Mouse (Mus musculus) neural tube, embryonic 14.5 days (tissue): ENCODE measurements around the gene Pcnt. TPM values are rescaled to one million over a fixed set of nuclear protein-coding genes. Genes with fewer than 3 reads are reported as not detected.

Experiments
- ATAC-seq: fragments of 200-750 bp; cut with Nextera tagmentation; 2 replicates; pipeline ENCODE4 v1.8.0; 2017; ENCODE audit warnings: low read depth, mild to moderate bottlenecking, moderate TSS enrichment, moderate library complexity
- H3K27ac ChIP-seq: fragments of 300-500 bp; sonication (generic); 2 replicates; pipeline ENCODE4 v1.5.1; 2014; ENCODE audit warnings: low read depth, mild to moderate bottlenecking, control low read depth, low read length, moderate library complexity, mixed read lengths
- H3K27me3 ChIP-seq: fragments of 300-500 bp; sonication (generic); 2 replicates; pipeline ENCODE4 v1.6.1; 2014; ENCODE audit warnings: low read length; ENCODE audit not compliant: control insufficient read depth, insufficient read depth
- H3K36me3 ChIP-seq: fragments of 300-500 bp; sonication (generic); 2 replicates; pipeline ENCODE4 v1.6.1; 2014; ENCODE audit warnings: low read length, mixed read lengths; ENCODE audit not compliant: control insufficient read depth, insufficient read depth
- H3K4me1 ChIP-seq: fragments of 300-500 bp; sonication (generic); 2 replicates; pipeline ENCODE4 v1.6.1; 2014; ENCODE audit warnings: low read length; ENCODE audit not compliant: control insufficient read depth, insufficient read depth
- H3K4me2 ChIP-seq: fragments of 300-500 bp; sonication (generic); 2 replicates; pipeline ENCODE4 v1.6.1; 2014; ENCODE audit warnings: mild to moderate bottlenecking, low read depth, low read length, control low read depth
- H3K4me3 ChIP-seq: fragments of 300-500 bp; sonication (generic); 2 replicates; pipeline ENCODE4 v1.5.1; 2014; ENCODE audit warnings: low read depth, low read length, control low read depth, mixed read lengths
- H3K9ac ChIP-seq: fragments of 300-500 bp; sonication (generic); replicated peaks from 2 replicates; pipeline ENCODE4 v1.6.1; 2014; ENCODE audit warnings: low read depth, mild to moderate bottlenecking, control low read depth, low read length, mixed read lengths
- H3K9me3 ChIP-seq: fragments of 300-500 bp; sonication (generic); 2 replicates; pipeline ENCODE4 v1.6.1; 2016; ENCODE audit warnings: low read length; ENCODE audit not compliant: control insufficient read depth
- WGBS: fragments of 180-500 bp; shearing (Covaris S2); extraction: QIAGEN DNeasy Blood & Tissue Kit; methylation state at CpG from one replicate; pipeline ENCODE4 v1.1.7; 2014; 5-methylcytosine and 5-hydroxymethylcytosine counted together
- polyA plus RNA-seq: library from polyadenylated mRNA; unstranded; fragments of >200 nt; fragmentation: Nextera tagmentation; extraction: Ambion mirVana; gene quantifications from 2 replicates; pipeline ENCODE4 v1.2.1, GENCODE M21; 2014

The Pcnt gene
- polyA plus RNA-seq, 1 experiment from 2014 or later: 6.9 TPM

DNA sequence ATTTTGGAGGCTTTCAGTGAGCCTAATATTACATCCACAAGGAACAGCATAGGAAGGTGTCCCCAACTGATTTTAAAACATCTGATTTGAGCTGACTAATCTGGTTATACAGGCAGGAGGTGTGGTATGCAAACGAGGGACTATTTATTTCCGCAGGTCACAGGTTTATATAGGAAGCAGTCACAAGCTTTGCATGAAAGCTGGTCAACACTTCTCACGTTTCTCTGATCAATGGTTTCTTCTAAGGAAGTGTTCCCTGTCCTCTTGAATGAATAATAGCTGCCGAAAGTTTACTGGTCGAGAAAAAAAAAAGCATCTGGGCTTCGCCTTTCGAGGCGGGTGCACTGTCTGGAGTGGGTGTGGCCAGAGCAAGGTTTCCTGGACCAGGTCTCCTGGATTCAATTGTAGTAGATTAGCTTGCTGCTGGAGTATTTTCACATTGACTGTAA is 96.5 kb downstream of the Pcnt start:
- Histone ChIP-seq H3K9ac (no peak overlapping the region), H3K27ac (no peak overlapping the region), H3K4me2 (peak overlapping the region; percentile 58), H3K4me1 (peaks cover 22% of the 10 kb centered on the region; the same call in 1 of the 2 replicates), H3K36me3 (peaks cover 3% of the 10 kb centered on the region; the same call in 1 of the 2 replicates), H3K4me3 (peak overlapping the region; percentile 97), H3K9me3 (no peaks in the 10 kb centered on the region), H3K27me3 (no peaks in the 10 kb centered on the region)
- ATAC-seq: no peak
- 24% methylated on average over 8 of the region's 8 CpGs for WGBS

DNA sequence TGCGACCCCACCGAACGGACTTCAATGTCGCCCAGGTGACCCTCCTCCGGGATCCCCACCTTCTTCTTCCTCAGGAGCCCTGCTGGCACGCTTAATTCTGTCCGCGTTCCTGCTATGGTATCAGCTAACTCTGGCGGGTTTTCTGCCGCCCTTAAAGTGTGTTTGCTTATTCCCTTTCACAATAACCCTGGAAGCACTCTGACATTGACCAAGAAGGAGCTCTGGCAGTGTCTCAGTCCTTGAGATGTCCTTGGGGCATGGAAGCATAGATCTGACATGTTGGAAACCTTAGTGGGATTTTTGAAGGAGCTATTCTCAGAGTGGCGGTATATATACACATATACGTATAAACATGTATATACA is 97.1 kb downstream of the Pcnt start:
- Histone ChIP-seq H3K27me3 (no peaks in the 10 kb centered on the region), H3K9me3 (no peaks in the 10 kb centered on the region), H3K4me3 (peak overlapping the region; percentile 97), H3K27ac (peak overlapping the region; percentile 8; the same call in 1 of the 2 replicates), H3K9ac (peak overlapping the region; percentile 93), H3K36me3 (no peaks in the 10 kb centered on the region), H3K4me1 (peaks cover 22% of the 10 kb centered on the region; the same call in 1 of the 2 replicates), H3K4me2 (peak overlapping the region; percentile 58)
- WGBS: 5% methylated on average over 12 of the region's 12 CpGs
- no peak for ATAC-seq

DNA sequence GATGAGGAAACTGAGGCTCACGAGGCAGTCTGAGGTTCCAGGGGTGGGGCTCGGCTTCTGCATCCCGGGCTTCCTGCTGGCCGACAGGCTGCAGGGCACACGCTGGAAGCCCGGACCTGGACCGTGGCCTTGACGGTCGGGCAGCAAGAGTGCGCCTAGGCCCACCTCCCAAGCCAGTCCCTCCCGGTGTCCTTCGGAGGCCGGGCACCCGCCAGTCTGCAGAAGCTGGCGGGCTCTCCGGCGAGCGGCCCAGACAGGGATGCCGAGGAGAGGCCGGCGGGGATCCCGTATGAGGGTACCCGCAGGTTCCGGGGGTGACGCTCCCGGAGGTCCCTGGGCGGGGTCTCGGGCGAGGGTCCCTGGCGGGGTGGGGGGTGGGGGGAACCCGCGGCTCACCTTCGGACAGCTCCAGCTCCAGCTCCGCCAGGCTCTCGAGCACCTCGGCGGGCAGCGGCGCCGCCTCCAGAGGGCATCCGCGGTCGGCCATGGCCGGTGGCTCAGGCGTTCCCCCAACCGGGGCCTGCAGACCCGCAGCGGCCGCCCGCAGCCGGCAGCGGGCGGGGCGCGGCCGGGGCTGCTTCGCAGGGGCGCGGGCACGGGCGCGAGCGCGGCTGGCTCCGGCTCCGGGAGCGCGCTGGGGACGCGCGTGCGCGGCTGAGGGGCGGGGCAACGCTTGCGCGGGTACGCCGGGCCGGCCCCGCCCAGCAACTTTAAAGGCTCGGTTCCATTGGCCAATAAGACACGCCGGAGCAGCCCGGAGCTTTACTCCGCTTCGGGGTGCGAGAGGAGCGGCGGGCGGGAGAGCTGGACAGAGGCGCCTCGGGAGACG is 97.7 kb downstream of the Pcnt start, which contains the start of gene Dip2a:
Gene Dip2a (minus strand): TSS at position 581 of the 829 bp plus-strand sequence.
- Histone ChIP-seq H3K27me3 (no peaks in the 10 kb centered on the region), H3K9ac (peak within 1 kb of the TSS; percentile 93), H3K36me3 (no peaks in the 10 kb centered on the region), H3K4me2 (peak within 1 kb of the TSS; percentile 58), H3K9me3 (no peaks in the 10 kb centered on the region), H3K4me3 (peak within 1 kb of the TSS; percentile 97), H3K4me1 (peaks cover 22% of the 10 kb centered on the region; the same call in 1 of the 2 replicates), H3K27ac (peak within 1 kb of the TSS; percentile 91)
- under 1% methylated on average over 65 of the region's 94 CpGs for WGBS
- peak; percentile 95 for ATAC-seq

- Histone ChIP-seq H3K4me2 (no peak overlapping the region), H3K9me3 (no peaks in the 10 kb centered on the region), H3K27ac (no peak overlapping the region), H3K27me3 (no peaks in the 10 kb centered on the region), H3K36me3 (no peaks in the 10 kb centered on the region), H3K9ac (no peak overlapping the region), H3K4me3 (no peak overlapping the region), H3K4me1 (no peaks in the 10 kb centered on the region)
- ATAC-seq: no peak
- WGBS: 21% methylated on average over 4 of the region's 4 CpGs
Observed at GRCm38 (mm10) chr10:76334350-76334749, 108.2 kb downstream of the Pcnt start.

- H3K36me3 ChIP-seq: no peaks in the 10 kb centered on the region
- ATAC-seq: no peak
- H3K4me3 ChIP-seq: no peak overlapping the region
- no peak overlapping the region for H3K4me2 ChIP-seq
- H3K27me3 ChIP-seq: no peaks in the 10 kb centered on the region
- H3K27ac ChIP-seq: no peak overlapping the region
- no peak overlapping the region for H3K9ac ChIP-seq
- H3K9me3 ChIP-seq: no peaks in the 10 kb centered on the region
- 27% methylated on average over 2 of the region's 2 CpGs for WGBS
- H3K4me1 ChIP-seq: no peaks in the 10 kb centered on the region
Observed at GRCm38 (mm10) chr10:76332040-76332439, 110.5 kb downstream of the Pcnt start.

- Histone ChIP-seq H3K27ac (no peak overlapping the region), H3K4me2 (no peak overlapping the region), H3K36me3 (no peaks in the 10 kb centered on the region), H3K4me1 (no peaks in the 10 kb centered on the region), H3K4me3 (no peak overlapping the region), H3K9me3 (no peaks in the 10 kb centered on the region), H3K9ac (no peak overlapping the region), H3K27me3 (no peaks in the 10 kb centered on the region)
- no peak for ATAC-seq
- WGBS: 88% methylated on average over 4 of the region's 4 CpGs
Observed at GRCm38 (mm10) chr10:76329093-76329492, 113.5 kb downstream of the Pcnt start.

DNA sequence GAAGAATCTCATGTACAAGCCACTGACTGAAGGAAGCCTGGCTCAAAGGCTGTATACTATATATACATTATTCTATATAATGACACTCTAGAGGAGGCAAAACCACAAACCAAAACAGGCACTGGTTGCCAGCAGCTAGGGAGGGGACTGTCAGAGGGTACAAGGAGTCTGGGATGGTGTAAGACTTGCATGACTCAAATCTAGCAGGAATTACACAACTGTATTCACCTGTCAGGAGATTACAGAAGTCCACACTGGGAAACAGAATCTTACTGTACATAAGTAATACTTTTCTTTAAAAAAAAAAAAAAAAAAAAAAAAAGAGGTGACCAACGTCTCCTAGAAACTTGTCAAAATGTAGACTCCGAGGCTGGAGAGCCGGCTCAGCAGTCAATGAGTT is 114.0 kb downstream of the Pcnt start:
- Histone ChIP-seq H3K4me3 (no peak overlapping the region), H3K27ac (no peak overlapping the region), H3K27me3 (no peaks in the 10 kb centered on the region), H3K4me1 (no peaks in the 10 kb centered on the region), H3K4me2 (no peak overlapping the region), H3K36me3 (no peaks in the 10 kb centered on the region), H3K9ac (no peak overlapping the region), H3K9me3 (no peaks in the 10 kb centered on the region)
- no peak for ATAC-seq
- 99% methylated on average over 3 of the region's 3 CpGs for WGBS

DNA sequence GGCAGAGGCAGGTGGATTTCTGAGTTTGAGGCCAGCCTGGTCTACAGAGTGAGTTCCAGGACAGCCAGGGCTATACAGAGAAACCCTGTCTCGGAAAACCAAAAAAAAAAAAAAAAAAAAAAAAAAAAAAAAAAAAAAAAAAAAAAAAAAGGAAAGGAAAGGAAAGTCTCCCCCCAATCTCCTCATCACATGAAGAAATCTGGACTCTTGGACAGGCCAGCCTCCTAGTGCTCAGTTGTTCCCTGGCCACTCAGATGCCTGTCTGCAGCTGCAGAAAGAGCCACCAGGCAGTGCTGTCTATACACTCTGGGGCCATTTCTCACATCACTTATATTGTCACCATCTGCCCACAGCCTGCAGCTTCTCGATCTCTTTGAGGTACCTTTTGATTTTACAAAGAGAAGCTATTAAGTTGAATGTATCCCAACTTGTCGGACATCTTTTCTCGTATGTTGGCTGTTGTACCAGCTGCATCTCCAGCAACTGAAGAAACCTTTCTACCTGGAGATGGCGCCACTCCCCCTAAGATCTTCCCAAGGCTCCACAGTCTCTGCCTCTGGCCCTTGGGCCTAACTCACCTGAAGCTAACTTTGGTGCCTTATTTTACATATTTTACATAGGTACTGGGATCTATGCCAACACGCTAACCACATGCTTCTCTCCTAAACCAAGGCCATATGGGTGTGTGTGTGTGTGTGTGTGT is 116.1 kb downstream of the Pcnt start:
- Histone ChIP-seq H3K4me3 (no peak overlapping the region), H3K4me2 (no peak overlapping the region), H3K36me3 (no peaks in the 10 kb centered on the region), H3K9me3 (no peaks in the 10 kb centered on the region), H3K27ac (no peak overlapping the region), H3K9ac (no peak overlapping the region), H3K27me3 (no peaks in the 10 kb centered on the region), H3K4me1 (no peaks in the 10 kb centered on the region)
- ATAC-seq: no peak
- 73% methylated on average over 6 of the region's 6 CpGs for WGBS

GRCm38 (mm10) chr10:76317623-76318022 is 125.0 kb downstream of the Pcnt start:
- no peak for ATAC-seq
- no peaks in the 10 kb centered on the region for H3K27me3 ChIP-seq
- H3K36me3 ChIP-seq: peaks cover 22% of the 10 kb centered on the region
- no peak overlapping the region for H3K4me2 ChIP-seq
- no peak overlapping the region for H3K27ac ChIP-seq
- 85% methylated on average over 12 of the region's 12 CpGs for WGBS
- no peak overlapping the region for H3K9ac ChIP-seq
- no peaks in the 10 kb centered on the region for H3K9me3 ChIP-seq
- no peak overlapping the region for H3K4me3 ChIP-seq
- no peaks in the 10 kb centered on the region for H3K4me1 ChIP-seq
